Mouse (Mus musculus) CH12.LX (cell line): Measurements from ENCODE around the gene Man2b2. TPM values are rescaled to one million over a fixed set of nuclear protein-coding genes. Genes with fewer than 3 reads are reported as not detected.

ENCODE experiments used
- DNase-seq: peaks from one replicate; pipeline ENCODE4 v3.0.0-alpha.2; 2013; ENCODE audit errors: extremely low read depth
- H3K27ac ChIP-seq: 2 replicates; pipeline ENCODE4 v1.5.1; 2012; ENCODE audit warnings: low read depth, mild to moderate bottlenecking, control low read depth, moderate library complexity; ENCODE audit not compliant: insufficient read depth
- H3K27me3 ChIP-seq: replicated peaks from 2 replicates; pipeline ENCODE3; 2012; ENCODE audit warnings: inconsistent platforms
- H3K36me3 ChIP-seq, 2 experiments: replicated peaks in 1 of 2; 2 replicates each; pipeline versions ENCODE3 to v1.6.1; 2012; ENCODE audit warnings: inconsistent platforms in 1 of 2, low read length in 1 of 2, mild to moderate bottlenecking in 1 of 2, mixed read lengths in 1 of 2, moderate library complexity in 1 of 2; ENCODE audit not compliant: control insufficient read depth in 1 of 2, insufficient read depth in 1 of 2
- H3K4me1 ChIP-seq, 2 experiments: 2 replicates each; pipeline ENCODE4 v1.6.1; 2012; ENCODE audit warnings: inconsistent platforms in 1 of 2, moderate library complexity in 1 of 2; ENCODE audit not compliant: insufficient read depth in 2 of 2, control insufficient read depth in 1 of 2
- H3K4me2 ChIP-seq: 2 replicates; pipeline ENCODE4 v1.6.1; 2012; ENCODE audit warnings: low read depth, mild to moderate bottlenecking, control low read depth; ENCODE audit not compliant: poor library complexity, insufficient read depth, severe bottlenecking
- H3K4me3 ChIP-seq, 3 experiments: fragments of 150-350 bp in 1 of 3; sonication (generic) in 1 of 3; replicated peaks in 1 of 3; 2 replicates each; pipeline versions ENCODE3 to v1.5.1; 2011 to 2012; ENCODE audit warnings: low read depth in 2 of 3, low read length in 2 of 3, mild to moderate bottlenecking in 2 of 3, moderate library complexity in 2 of 3, control low read depth in 1 of 3, improper control_type of control experiment in 1 of 3, inconsistent platforms in 1 of 3, mixed read lengths in 1 of 3; ENCODE audit not compliant: poor library complexity in 1 of 3
- H3K79me2 ChIP-seq: replicated peaks from 2 replicates; pipeline ENCODE4 v1.6.1; 2012; ENCODE audit warnings: mild to moderate bottlenecking, moderate library complexity; ENCODE audit not compliant: control insufficient read depth, poor library complexity, insufficient read depth, severe bottlenecking; ENCODE audit errors: extremely low read depth
- H3K9ac ChIP-seq: 2 replicates; pipeline ENCODE4 v1.6.1; 2012; ENCODE audit warnings: low read depth, mild to moderate bottlenecking, control low read depth, moderate library complexity; ENCODE audit not compliant: insufficient read depth
- H3K9me3 ChIP-seq: replicated peaks from 2 replicates; pipeline ENCODE3; 2012; ENCODE audit warnings: low read length, inconsistent platforms, mixed read lengths
- BHLHE40 ChIP-seq: IDR thresholded peaks from 2 replicates; pipeline ENCODE4 v1.6.1; 2011; ENCODE audit warnings: mild to moderate bottlenecking, low read depth, low read length, improper control_type of control experiment
- CHD1 ChIP-seq: IDR thresholded peaks from 2 replicates; pipeline ENCODE4 v1.6.1; 2012; ENCODE audit warnings: low read depth, low read length, improper control_type of control experiment, inconsistent platforms
- CHD2 ChIP-seq: IDR thresholded peaks from 2 replicates; pipeline ENCODE4 v1.6.1; 2011; ENCODE audit warnings: low read length, improper control_type of control experiment
- E2F4 ChIP-seq: IDR thresholded peaks from 2 replicates; pipeline ENCODE4 v1.6.1; 2011; ENCODE audit warnings: low read depth, low read length, improper control_type of control experiment; ENCODE audit not compliant: insufficient replicate concordance
- ELF1 ChIP-seq: IDR thresholded peaks from 2 replicates; pipeline ENCODE4 v1.6.1; 2014; ENCODE audit warnings: low read depth, mild to moderate bottlenecking, inconsistent platforms, low read length, improper control_type of control experiment
- EP300 ChIP-seq: IDR thresholded peaks from 2 replicates; pipeline ENCODE4 v1.6.1; 2011; ENCODE audit warnings: low read length, improper control_type of control experiment
- GABPA ChIP-seq: IDR thresholded peaks from 2 replicates; pipeline ENCODE4 v1.6.1; 2012; ENCODE audit warnings: low read depth, low read length, improper control_type of control experiment, inconsistent platforms; ENCODE audit not compliant: insufficient replicate concordance
- HCFC1 ChIP-seq: IDR thresholded peaks from 2 replicates; pipeline ENCODE4 v1.6.1; 2012; ENCODE audit warnings: low read depth, mild to moderate bottlenecking, inconsistent platforms, low read length, improper control_type of control experiment
- JUN ChIP-seq: IDR thresholded peaks from 2 replicates; pipeline ENCODE4 v1.6.1; 2011; ENCODE audit warnings: low read depth, mild to moderate bottlenecking, low read length, improper control_type of control experiment, moderate library complexity; ENCODE audit not compliant: insufficient read depth
- JUND ChIP-seq: conservative IDR thresholded peaks from 2 replicates; pipeline ENCODE4 v1.6.1; 2011; ENCODE audit warnings: low read depth, low read length, improper control_type of control experiment
- KAT2A ChIP-seq: IDR thresholded peaks from 2 replicates; pipeline ENCODE4 v1.6.1; 2012; ENCODE audit warnings: low read length, improper control_type of control experiment, inconsistent platforms; ENCODE audit not compliant: insufficient replicate concordance
- MYC ChIP-seq: IDR thresholded peaks from 2 replicates; pipeline ENCODE4 v1.6.1; 2011; ENCODE audit warnings: low read depth, mild to moderate bottlenecking, improper control_type of control experiment, low read length
- POLR2A ChIP-seq: IDR thresholded peaks from 2 replicates; pipeline ENCODE4 v1.6.1; 2011; ENCODE audit warnings: low read depth, mild to moderate bottlenecking, improper control_type of control experiment, low read length
- POLR2AphosphoS2 ChIP-seq: IDR thresholded peaks from 2 replicates; pipeline ENCODE4 v1.6.1; 2011; ENCODE audit warnings: low read depth, low read length, improper control_type of control experiment
- RAD21 ChIP-seq: IDR thresholded peaks from 2 replicates; pipeline ENCODE4 v1.6.1; 2011; ENCODE audit warnings: low read depth, mild to moderate bottlenecking, low read length, improper control_type of control experiment, moderate library complexity
- RCOR1 ChIP-seq: conservative IDR thresholded peaks from 2 replicates; pipeline ENCODE4 v1.6.1; 2012; ENCODE audit warnings: low read depth, mild to moderate bottlenecking, inconsistent platforms, low read length, improper control_type of control experiment
- SIN3A ChIP-seq: IDR thresholded peaks from 2 replicates; pipeline ENCODE4 v1.6.1; 2012; ENCODE audit warnings: low read length, improper control_type of control experiment, inconsistent platforms
- TCF12 ChIP-seq: IDR thresholded peaks from 2 replicates; pipeline ENCODE4 v1.6.1; 2014; ENCODE audit warnings: low read depth, mild to moderate bottlenecking, inconsistent platforms, low read length, improper control_type of control experiment
- UBTF ChIP-seq: IDR thresholded peaks from 2 replicates; pipeline ENCODE4 v1.6.1; 2012; ENCODE audit warnings: low read depth, mild to moderate bottlenecking, inconsistent platforms, low read length, improper control_type of control experiment, moderate library complexity
- USF2 ChIP-seq: conservative IDR thresholded peaks from 2 replicates; pipeline ENCODE4 v1.6.1; 2011; ENCODE audit warnings: low read depth, low read length, improper control_type of control experiment
- ZNF384 ChIP-seq: IDR thresholded peaks from 2 replicates; pipeline ENCODE4 v1.6.1; 2012; ENCODE audit warnings: low read depth, low read length, improper control_type of control experiment, inconsistent platforms
- dilution Hi-C: fragments of 300-500 bp; cut with MboI; formaldehyde crosslinking; loops from 2 replicates; pipeline ENCODE4 v1.14.3; 2020; ENCODE audit warnings: low sequenced_read_pairs; ENCODE audit not compliant: extremely low pct_unique_long_range_greater_than_20kb, extremely low pct_ligation_motif_present
- in situ Hi-C: fragments of 300-500 bp; cut with MboI; formaldehyde crosslinking; loops from 3 replicates; pipeline ENCODE4 v1.14.3; 2019; ENCODE audit warnings: low sequenced_read_pairs, low pct_ligation_motif_present, low pct_unique_long_range_greater_than_20kb, mixed read lengths
- polyA plus RNA-seq: library from polyadenylated mRNA; unstranded; fragments of >175 nt; gene quantifications from 2 replicates; pipeline ENCODE4 v1.2.1, GENCODE M21; 2012; ENCODE audit warnings: low read depth; ENCODE audit not compliant: insufficient read length
- total RNA-seq, 2 experiments: library from RNA; depleted of rRNA; stranded (reverse); fragments of 300-350 nt in 1 of 2; fragments of >200 nt in 1 of 2; gene quantifications; 2 replicates each; pipeline ENCODE4 v1.2.3; 2012 to 2014

Gene Man2b2
- total and polyA plus RNA-seq, 3 experiments: 11.9 to 39.4 (median 29.9) TPM

DNA sequence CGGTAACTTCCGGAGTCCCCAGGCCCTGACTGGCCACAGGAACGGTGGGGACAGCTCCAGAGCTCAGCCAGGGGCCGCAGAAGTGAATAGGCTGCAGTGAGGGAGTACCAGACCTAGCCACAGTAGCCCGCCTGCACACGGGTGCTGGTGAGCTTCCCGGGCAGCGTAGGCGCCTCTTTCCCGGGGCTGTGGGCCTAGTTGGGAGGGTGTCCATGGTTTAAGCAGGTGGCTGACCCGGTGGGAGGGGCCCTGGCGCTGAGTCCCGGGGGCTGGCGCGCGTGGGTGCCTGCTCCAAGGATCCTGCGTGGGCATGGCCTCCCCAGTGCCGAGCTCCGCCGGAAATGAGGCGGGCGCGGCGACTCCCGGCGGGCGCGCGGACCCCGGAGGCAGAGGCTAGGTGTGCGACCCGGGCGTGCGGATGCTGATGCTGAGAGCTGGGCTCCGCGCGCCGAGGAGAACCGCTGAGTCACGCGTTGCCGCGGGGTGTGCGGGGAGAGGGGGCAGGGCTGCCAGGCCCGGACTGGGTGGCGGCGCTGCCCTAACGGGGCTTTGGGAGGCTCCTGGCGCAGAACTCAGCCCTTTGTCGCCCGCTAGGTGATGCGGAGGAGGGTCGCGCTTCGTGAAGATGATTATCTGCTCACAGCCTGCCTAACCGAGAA is 39.3 kb upstream of the Man2b2 start:
- Histone ChIP-seq H3K9me3 (peaks cover 29% of the 10 kb centered on the region), H3K79me2 (no peaks in the 10 kb centered on the region), H3K4me1 (no peaks in the 10 kb centered on the region; a peak in 1 of 4 replicates), H3K27ac (no peak overlapping the region), H3K27me3 (peaks cover 62% of the 10 kb centered on the region), H3K36me3 (no peaks in the 10 kb centered on the region), H3K4me3 (no peak overlapping the region), H3K9ac (no peak overlapping the region), H3K4me2 (no peak overlapping the region)
- dilution Hi-C loops (no loop called here), in situ Hi-C loops (no loop called here)
- no peak for DNase-seq
- no peak for TF ChIP-seq TCF12
- no peak for TF ChIP-seq E2F4
- TF ChIP-seq POLR2A: no peak
- TF ChIP-seq JUN: no peak
- TF ChIP-seq GABPA: no peak
- TF ChIP-seq ZNF384: no peak
- no peak for TF ChIP-seq USF2
- TF ChIP-seq UBTF: no peak
- no peak for TF ChIP-seq JUND
- TF ChIP-seq HCFC1: no peak
- no peak for TF ChIP-seq EP300
- no peak for TF ChIP-seq MYC
- no peak for TF ChIP-seq CHD2
- no peak for TF ChIP-seq CHD1

- Histone ChIP-seq H3K4me3 (no peak overlapping the region), H3K27ac (no peak overlapping the region), H3K4me2 (no peak overlapping the region), H3K27me3 (peaks cover 62% of the 10 kb centered on the region), H3K9me3 (peaks cover 29% of the 10 kb centered on the region), H3K4me1 (no peaks in the 10 kb centered on the region), H3K79me2 (no peaks in the 10 kb centered on the region), H3K9ac (no peak overlapping the region), H3K36me3 (no peaks in the 10 kb centered on the region)
- in situ Hi-C loops: no loop called here
- TF ChIP-seq RAD21 (no peak), RCOR1 (no peak), TCF12 (no peak), SIN3A (no peak), ELF1 (no peak), POLR2A (no peak), KAT2A (no peak), JUND (no peak), POLR2AphosphoS2 (no peak), BHLHE40 (no peak)
- dilution Hi-C loops: no loop called here
- DNase-seq: no peak
Measured at GRCm38 (mm10) chr5:36869186-36869577, 38.7 kb upstream of the Man2b2 start.
